Mouse (Mus musculus): ENCODE measurements at regions not wholly inside any gene's neighbourhood (a gene's known extent, or its start where the extent isn't known, plus 50 kb on each side); places are given as distances from the start of the nearest gene placed in this dataset.

DNA sequence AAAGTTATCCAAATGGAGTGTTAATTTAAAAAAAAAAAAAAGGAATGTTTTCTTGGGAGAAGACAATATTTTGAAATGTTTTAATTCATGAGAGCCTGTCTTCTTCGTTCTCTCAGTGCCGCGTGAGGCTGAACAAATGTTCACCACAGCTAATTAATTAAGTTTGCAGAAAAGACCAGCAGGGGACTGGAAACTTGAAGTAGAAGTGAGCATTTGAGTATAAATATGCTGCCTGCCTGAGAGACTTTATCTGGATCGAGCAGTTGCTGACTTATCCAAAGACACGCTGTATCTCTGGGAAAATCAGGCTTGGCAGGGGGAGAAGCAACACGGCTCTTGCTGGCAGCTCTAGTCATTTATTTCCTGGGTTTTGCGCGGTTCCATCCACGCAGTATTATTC, 49.9 kb upstream of the Prox1 start:
- no peak for TF ChIP-seq CTCF (IDR thresholded peaks at IDR 0.05; ENCODE audit: low read depth)
- no peak for TF ChIP-seq EP300 (IDR thresholded peaks at IDR 0.05; ENCODE audit: low read depth)

Data from liver, postnatal 0 days (tissue).